Mouse (Mus musculus): ENCODE data around the gene Csk. TPM values are rescaled to one million over a fixed set of nuclear protein-coding genes. Genes with fewer than 3 reads are reported as not detected.

Csk gene
- total RNA-seq, 2 experiments from 2014 or later, result 34.7 to 37.5 TPM

GRCm38 (mm10) chr9:57625674-57626500, 27.5 kb downstream of the Csk start:
- Histone ChIP-seq H3K27ac (peak overlapping the region; percentile 18; the same call in 1 of the 2 replicates), H3K4me3 (no peak overlapping the region)
- no peak for TF ChIP-seq CTCF (conservative IDR thresholded peaks at IDR 0.05)
- no peak for DNase-seq (ENCODE audit: low spot score in 2 of 2)

- no peak for DNase-seq (ENCODE audit: low spot score in 2 of 2)
- H3K4me3 ChIP-seq, result no peak overlapping the region
- TF ChIP-seq CTCF (conservative IDR thresholded peaks at IDR 0.05), result no peak
- no peak overlapping the region for H3K27ac ChIP-seq
Measured at GRCm38 (mm10) chr9:57624295-57624694, 29.1 kb downstream of the Csk start.

GRCm38 (mm10) chr9:57620674-57621073, 32.8 kb downstream of the Csk start, which contains the start of gene Lman1l:
Gene Lman1l, minus strand, starts transcription at chr9:57620774.
- TF ChIP-seq CTCF (conservative IDR thresholded peaks at IDR 0.05), result no peak
- no peak within 1 kb of the TSS for H3K4me3 ChIP-seq
- DNase-seq (ENCODE audit: low spot score in 2 of 2), result no peak
- no peak within 1 kb of the TSS for H3K27ac ChIP-seq

GRCm38 (mm10) chr9:57618854-57619253, 34.6 kb downstream of the Csk start:
- DNase-seq (ENCODE audit: low spot score in 2 of 2), result no peak
- Histone ChIP-seq H3K4me3 (no peak overlapping the region), H3K27ac (no peak overlapping the region)
- TF ChIP-seq CTCF (conservative IDR thresholded peaks at IDR 0.05), result no peak

GRCm38 (mm10) chr9:57617556-57618169, 35.8 kb downstream of the Csk start:
- no peak for TF ChIP-seq CTCF (conservative IDR thresholded peaks at IDR 0.05)
- no peak for DNase-seq (ENCODE audit: low spot score in 2 of 2)
- no peak overlapping the region for H3K4me3 ChIP-seq
- H3K27ac ChIP-seq, result no peak overlapping the region

GRCm38 (mm10) chr9:57614786-57615185, 38.6 kb downstream of the Csk start:
- H3K4me3 ChIP-seq, result no peak overlapping the region
- H3K27ac ChIP-seq, result no peak overlapping the region
- no peak for DNase-seq (ENCODE audit: low spot score in 2 of 2)
- no peak for TF ChIP-seq CTCF (conservative IDR thresholded peaks at IDR 0.05)

- no peak for DNase-seq (ENCODE audit: low spot score in 2 of 2)
- Histone ChIP-seq H3K4me3 (no peak overlapping the region), H3K27ac (no peak overlapping the region)
- TF ChIP-seq CTCF (conservative IDR thresholded peaks at IDR 0.05), result no peak
Measured at GRCm38 (mm10) chr9:57613975-57614374, 39.5 kb downstream of the Csk start.

- Histone ChIP-seq H3K4me3 (no peak overlapping the region), H3K27ac (no peak overlapping the region)
- no peak for DNase-seq (ENCODE audit: low spot score in 2 of 2)
- no peak for TF ChIP-seq CTCF (conservative IDR thresholded peaks at IDR 0.05)
Measured at GRCm38 (mm10) chr9:57612587-57612986, 40.8 kb downstream of the Csk start.

GRCm38 (mm10) chr9:57610359-57610826, 43.0 kb downstream of the Csk start:
- no peak overlapping the region for H3K4me3 ChIP-seq
- DNase-seq (ENCODE audit: low spot score in 2 of 2), result no peak
- TF ChIP-seq CTCF (conservative IDR thresholded peaks at IDR 0.05), result no peak
- no peak overlapping the region for H3K27ac ChIP-seq

GRCm38 (mm10) chr9:57609803-57610202, 43.6 kb downstream of the Csk start:
- Histone ChIP-seq H3K27ac (no peak overlapping the region), H3K4me3 (no peak overlapping the region)
- no peak for TF ChIP-seq CTCF (conservative IDR thresholded peaks at IDR 0.05)
- DNase-seq (ENCODE audit: low spot score in 2 of 2), result no peak

- DNase-seq (ENCODE audit: low spot score in 2 of 2), result no peak
- TF ChIP-seq CTCF (conservative IDR thresholded peaks at IDR 0.05), result no peak
- Histone ChIP-seq H3K4me3 (no peak within 1 kb of the TSS), H3K27ac (no peak within 1 kb of the TSS)
Measured at GRCm38 (mm10) chr9:57606139-57606851, 47.1 kb downstream of the Csk start, which contains the start of gene Cplx3. Gene Cplx3, minus strand, starts transcription at chr9:57606281.

- no peak for TF ChIP-seq CTCF (conservative IDR thresholded peaks at IDR 0.05)
- H3K4me3 ChIP-seq, result no peak overlapping the region
Measured at GRCm38 (mm10) chr9:57605503-57605902, 47.9 kb downstream of the Csk start.

GRCm38 (mm10) chr9:57604875-57605274, 48.6 kb downstream of the Csk start:
- DNase-seq (ENCODE audit: low spot score in 2 of 2), result no peak
- TF ChIP-seq CTCF (conservative IDR thresholded peaks at IDR 0.05), result no peak
- H3K4me3 ChIP-seq, result no peak overlapping the region
- no peak overlapping the region for H3K27ac ChIP-seq

More at GRCm38 (mm10) chr9:57605503-57605902, 47.9 kb downstream of the Csk start:
- no peak overlapping the region for H3K27ac ChIP-seq
- no peak for DNase-seq (ENCODE audit: low spot score in 2 of 2)
